Mouse (Mus musculus) kidney, embryonic 16.5 days (tissue): ENCODE results near the gene Tbpl2. TPM values are rescaled to one million over a fixed set of nuclear protein-coding genes. Genes with fewer than 3 reads are reported as not detected.

ENCODE experiments used
- ATAC-seq: fragments of 200-750 bp; cut with Nextera tagmentation; 2 replicates; pipeline ENCODE4 v1.8.0; 2017; ENCODE audit warnings: moderate TSS enrichment; ENCODE audit not compliant: low FRiP score, low TSS enrichment
- H3K27ac ChIP-seq: fragments of 300-500 bp; sonication (generic); 2 replicates; pipeline ENCODE4 v1.5.1; 2014; ENCODE audit warnings: low read length
- H3K27me3 ChIP-seq: fragments of 300-500 bp; sonication (generic); 2 replicates; pipeline ENCODE4 v1.6.1; 2014; ENCODE audit warnings: low read length, control low read depth, mixed read lengths; ENCODE audit not compliant: insufficient read depth
- H3K36me3 ChIP-seq: fragments of 300-500 bp; sonication (generic); 2 replicates; pipeline ENCODE4 v1.6.1; 2014; ENCODE audit warnings: low read length, control low read depth, mixed read lengths; ENCODE audit not compliant: insufficient read depth
- H3K4me1 ChIP-seq: fragments of 300-500 bp; sonication (generic); 2 replicates; pipeline ENCODE4 v1.6.1; 2014; ENCODE audit warnings: low read length, control low read depth, mixed read lengths; ENCODE audit not compliant: insufficient read depth
- H3K4me2 ChIP-seq: fragments of 300-500 bp; sonication (generic); replicated peaks from 2 replicates; pipeline ENCODE4 v1.6.1; 2014; ENCODE audit warnings: low read depth, low read length
- H3K4me3 ChIP-seq: fragments of 300-500 bp; sonication (generic); 2 replicates; pipeline ENCODE4 v1.5.1; 2014; ENCODE audit warnings: mild to moderate bottlenecking, low read length
- H3K9ac ChIP-seq: fragments of 300-500 bp; sonication (generic); replicated peaks from 2 replicates; pipeline ENCODE4 v1.6.1; 2014; ENCODE audit warnings: low read length
- H3K9me3 ChIP-seq: fragments of 300-500 bp; sonication (generic); 2 replicates; pipeline ENCODE4 v1.6.1; 2016; ENCODE audit warnings: low read length, control low read depth
- WGBS: fragments of 180-500 bp; shearing (Covaris S2); extraction: QIAGEN DNeasy Blood & Tissue Kit; methylation state at CpG from one replicate; pipeline ENCODE4 v1.1.7; 2014; 5-methylcytosine and 5-hydroxymethylcytosine counted together
- polyA plus RNA-seq: library from polyadenylated mRNA; unstranded; fragments of >200 nt; fragmentation: Nextera tagmentation; extraction: Ambion mirVana; gene quantifications from 2 replicates; pipeline ENCODE4 v1.2.1, GENCODE M21; 2015

Tbpl2 gene
- polyA plus RNA-seq, 1 experiment from 2014 or later: not detected

- no peak overlapping the region for H3K4me3 ChIP-seq
- no peak for ATAC-seq
- H3K9ac ChIP-seq: no peak overlapping the region
- 83% methylated on average over 1 of the region's 1 CpGs for WGBS
- H3K4me2 ChIP-seq: no peak overlapping the region
- H3K27ac ChIP-seq: no peak overlapping the region
- no peaks in the 10 kb centered on the region for H3K27me3 ChIP-seq
- no peaks in the 10 kb centered on the region for H3K36me3 ChIP-seq
- H3K4me1 ChIP-seq: no peaks in the 10 kb centered on the region
- no peaks in the 10 kb centered on the region for H3K9me3 ChIP-seq
Observed at GRCm38 (mm10) chr2:24042901-24043300, 53.5 kb downstream of the Tbpl2 start.

- WGBS: 87% methylated on average over 1 of the region's 1 CpGs
- H3K9ac ChIP-seq: no peak overlapping the region
Observed at GRCm38 (mm10) chr2:24040531-24040930, 55.9 kb downstream of the Tbpl2 start.

More at GRCm38 (mm10) chr2:24040531-24040930, 55.9 kb downstream of the Tbpl2 start:
- H3K9me3 ChIP-seq: no peaks in the 10 kb centered on the region
- no peaks in the 10 kb centered on the region for H3K4me1 ChIP-seq
- H3K27me3 ChIP-seq: no peaks in the 10 kb centered on the region
- H3K4me3 ChIP-seq: no peak overlapping the region
- no peak overlapping the region for H3K4me2 ChIP-seq
- H3K36me3 ChIP-seq: no peaks in the 10 kb centered on the region
- no peak for ATAC-seq
- no peak overlapping the region for H3K27ac ChIP-seq

Other genes starting within 250 kb of the Tbpl2 start
- 1.4 and 1.6 TPM in 2 replicates for gene Hnmt, start 47.2 kb downstream of the Tbpl2 start, polyA plus RNA-seq
- gene Il1f8, start 56.6 kb upstream of the Tbpl2 start, polyA plus RNA-seq: not detected in 2 replicates
- gene Il1f9, start 89.9 kb upstream of the Tbpl2 start, polyA plus RNA-seq: not detected in 2 replicates
- gene Il1f6, start 118.8 kb upstream of the Tbpl2 start, polyA plus RNA-seq: 0.36 and 0.40 TPM in 2 replicates
- 0.15 TPM in 1 of 2 replicates, not detected in the other for gene Il1f5, start 180.4 kb upstream of the Tbpl2 start, polyA plus RNA-seq
- not detected in 2 replicates for gene Il1f10, start 194.6 kb upstream of the Tbpl2 start, polyA plus RNA-seq
- gene Il1rn, start 240.3 kb upstream of the Tbpl2 start, polyA plus RNA-seq: 1.1 and 1.7 TPM in 2 replicates